Mouse (Mus musculus) heart, adult 8-10 months (tissue): Measurements from ENCODE around the gene Ostm1. TPM values are rescaled to one million over a fixed set of nuclear protein-coding genes. Genes with fewer than 3 reads are reported as not detected.

Source experiments
- DNase-seq: peaks from one replicate; pipeline ENCODE4 v3.0.0; 2022; ENCODE audit warnings: low spot score
- total RNA-seq, 4 experiments: library from RNA; stranded (reverse); gene quantifications; 2 replicates each; pipeline ENCODE4 v1.2.4; 2022

Gene Ostm1
- total RNA-seq, 4 experiments from 2014 or later: 20.3 to 23.7 (median 21.8) TPM

DNA sequence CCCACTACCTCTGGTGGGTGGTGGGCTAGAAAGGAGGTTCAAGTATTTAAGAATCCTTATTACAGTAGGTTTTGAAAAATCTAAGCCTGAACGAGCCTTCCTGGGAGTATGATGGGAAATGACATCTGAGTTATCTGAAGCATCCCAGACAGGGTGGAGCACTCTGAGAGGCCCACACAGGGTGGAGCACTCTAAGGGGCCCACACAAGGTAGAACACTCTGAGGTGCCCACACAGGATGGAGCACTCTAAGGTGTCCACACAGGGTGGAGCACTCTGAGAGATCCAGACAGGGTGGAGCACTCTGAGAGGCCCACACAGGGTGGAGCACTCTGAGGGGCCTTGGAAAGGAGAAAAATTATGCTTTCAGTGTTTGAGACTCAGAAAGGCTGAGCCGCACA lies 42.3 kb downstream of the Ostm1 start:
- no peak for DNase-seq

DNA sequence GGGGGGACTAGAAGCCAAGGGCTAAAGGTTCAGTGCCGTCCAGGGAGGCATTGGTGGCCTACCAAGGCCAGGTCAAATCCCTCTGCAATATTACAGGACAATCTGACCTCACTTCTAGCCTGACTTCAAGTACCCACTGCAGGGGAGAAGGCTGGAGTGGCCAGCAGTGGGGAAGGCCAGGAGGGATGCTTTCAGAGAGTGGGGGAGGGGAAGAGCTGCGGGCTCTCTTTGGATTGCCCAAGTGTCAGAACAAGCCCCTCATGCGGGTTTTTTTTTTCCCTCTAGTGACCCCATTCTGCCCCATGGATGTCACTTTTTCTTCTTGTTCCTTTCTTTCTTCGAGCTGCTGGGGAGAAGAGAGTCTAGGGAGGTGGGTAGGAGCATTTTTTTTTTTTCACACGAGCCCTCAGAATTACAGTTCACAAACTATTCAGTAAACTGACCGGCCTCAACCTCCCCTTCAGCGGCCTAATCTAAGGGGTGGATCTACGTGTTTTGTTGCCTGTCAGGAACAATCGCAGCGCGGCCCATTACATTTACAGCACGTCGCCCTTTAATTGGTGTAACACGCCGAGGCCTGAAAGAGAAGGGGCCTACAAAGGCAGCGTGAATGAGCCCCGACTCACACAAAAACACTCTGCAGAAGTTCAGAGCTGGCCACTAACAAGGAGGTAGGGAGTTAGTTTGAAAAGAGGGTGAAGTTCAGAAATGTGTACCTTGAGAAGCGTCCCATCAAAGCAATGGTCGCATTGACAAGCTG lies 47.2 kb downstream of the Ostm1 start:
- DNase-seq: no peak

DNA sequence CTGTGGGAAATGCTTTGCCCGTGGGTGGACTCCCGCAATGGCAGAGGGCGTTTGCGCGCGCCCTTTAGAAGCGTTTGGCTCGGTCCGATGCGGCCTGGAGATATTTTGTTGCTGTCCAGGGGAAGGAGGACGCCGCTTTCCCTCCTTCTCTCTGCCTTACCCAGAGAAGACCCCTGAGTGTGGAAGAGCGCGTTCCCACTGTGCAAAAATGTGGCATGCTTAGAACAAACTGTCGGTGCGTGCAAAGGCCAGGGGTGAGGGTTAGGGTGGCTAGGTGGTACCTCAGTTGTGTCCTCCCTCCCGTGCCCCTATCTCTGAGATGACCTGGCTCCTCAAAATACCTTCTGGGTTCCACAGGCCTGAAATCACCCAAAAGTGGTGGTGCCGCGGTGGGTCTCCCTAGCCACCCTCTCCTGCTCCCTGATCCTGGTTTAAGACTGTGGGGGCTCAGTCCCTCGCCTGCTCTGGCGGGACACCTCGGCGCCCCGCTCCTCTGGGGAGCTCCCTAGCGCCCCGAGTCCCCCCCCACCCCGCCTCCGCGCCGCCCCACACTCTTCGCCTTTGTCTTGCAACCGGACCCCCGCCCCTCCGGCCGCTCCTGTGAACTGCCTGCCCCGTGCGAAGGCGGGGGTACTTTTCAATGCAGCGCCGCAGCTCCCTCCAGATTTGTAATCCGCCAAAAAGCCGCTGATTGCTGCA lies 48.3 kb downstream of the Ostm1 start:
- no peak for DNase-seq

DNA sequence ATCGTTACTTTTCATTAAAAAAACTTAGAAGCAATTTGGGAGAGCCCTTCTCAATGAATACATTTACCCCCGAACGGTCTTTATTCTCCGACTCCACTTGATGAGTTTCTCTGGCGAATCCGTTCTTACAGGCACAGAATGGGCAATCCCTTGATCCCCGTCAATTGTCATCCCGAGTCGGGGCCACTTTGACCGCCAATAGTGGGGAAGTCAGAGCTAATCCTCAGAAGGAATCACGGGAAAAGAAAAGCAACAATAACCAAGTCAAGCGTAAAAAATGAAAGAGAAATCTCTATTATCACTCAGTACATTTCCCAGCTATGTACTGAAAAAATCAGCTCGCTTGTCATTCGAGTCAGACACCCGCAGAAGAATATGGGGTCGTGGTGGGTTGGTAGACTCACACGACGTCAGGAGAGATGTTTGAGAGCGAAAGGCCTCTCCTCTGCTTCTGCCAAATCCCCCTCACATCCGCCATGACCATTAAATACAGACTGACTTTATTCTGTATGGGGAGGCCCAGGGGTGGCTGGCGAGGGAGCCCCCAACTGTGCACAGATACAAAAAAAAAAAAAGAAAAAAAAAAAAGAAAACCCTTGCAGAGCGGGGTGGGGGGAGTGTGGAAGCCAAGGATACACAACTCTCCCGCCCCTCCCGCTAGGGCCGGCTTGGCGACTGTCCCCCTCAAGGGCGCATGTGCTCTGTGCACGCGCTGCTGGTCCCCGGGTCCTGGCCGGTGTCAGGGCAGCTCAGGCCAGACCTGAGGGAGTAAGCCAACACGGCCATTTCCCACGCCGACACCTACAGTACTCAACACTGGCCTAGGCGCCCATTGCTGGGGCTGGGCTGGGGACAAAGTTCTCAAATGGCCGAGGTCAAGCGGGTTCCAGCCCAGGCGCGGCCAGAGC lies 49.1 kb downstream of the Ostm1 start:
- DNase-seq: peak; percentile 22

DNA sequence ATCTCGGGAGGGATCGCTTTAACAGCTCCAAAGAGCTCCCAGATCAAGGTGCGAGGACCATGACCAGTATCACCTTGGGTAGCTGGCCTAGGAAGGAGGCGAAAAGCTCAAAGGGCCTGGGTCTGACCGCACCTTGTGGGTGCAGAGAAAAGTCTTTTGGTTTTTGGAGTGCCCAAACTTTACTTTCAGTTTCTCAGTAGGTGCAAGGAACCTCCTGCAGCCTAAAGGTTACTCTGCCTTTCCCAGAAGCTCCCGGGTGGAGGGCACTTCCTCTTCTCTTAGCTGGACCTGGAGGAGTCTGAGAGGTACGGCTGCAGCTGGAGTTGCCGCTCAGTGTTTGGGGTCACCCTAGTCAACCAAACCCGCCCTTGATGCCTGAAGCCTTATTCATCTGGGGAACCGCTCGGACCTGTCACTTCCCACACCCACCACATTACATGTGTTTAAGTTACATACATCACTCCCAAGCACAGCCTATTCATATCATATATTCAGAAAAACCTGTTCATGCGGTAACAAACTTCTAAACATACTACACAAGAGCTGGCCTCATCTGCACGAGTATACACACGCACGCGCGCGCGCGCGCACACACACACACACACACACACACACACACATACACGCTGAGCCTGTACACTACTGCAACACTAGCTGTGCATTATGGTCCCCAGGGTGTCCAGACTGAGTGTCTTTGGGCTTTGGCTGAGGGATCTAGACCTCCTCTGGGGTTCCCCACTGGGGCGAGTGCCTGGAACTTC lies 49.9 kb downstream of the Ostm1 start:
- DNase-seq: no peak

DNA sequence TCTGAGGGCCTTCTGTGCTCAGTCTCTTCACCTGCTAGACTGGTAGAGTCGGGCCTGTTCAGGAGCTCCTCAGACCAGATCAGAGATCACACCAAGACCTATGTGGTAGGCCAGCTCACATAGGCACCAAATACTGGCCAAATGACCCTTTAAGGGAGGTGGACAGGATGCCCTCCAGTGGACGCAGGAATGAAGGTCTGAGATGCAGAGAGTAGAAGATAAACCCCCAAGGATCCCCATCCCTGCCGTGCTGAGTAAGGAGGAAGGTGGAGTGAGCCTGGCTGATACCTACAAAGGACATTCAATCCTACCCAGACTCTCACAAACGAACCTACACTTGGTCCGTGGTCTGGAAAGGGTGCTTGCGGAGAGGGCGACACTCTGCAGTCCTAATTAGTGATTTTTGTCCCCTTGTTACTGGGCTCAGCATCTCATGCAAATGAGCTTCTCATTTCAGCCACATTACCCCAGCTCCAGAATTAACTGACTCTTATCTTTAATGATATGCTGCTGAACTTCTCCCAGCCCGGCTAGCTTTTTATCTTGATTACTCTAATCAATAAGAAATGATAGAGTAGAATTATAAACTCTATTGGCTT lies 50.6 kb downstream of the Ostm1 start:
- no peak for DNase-seq

DNA sequence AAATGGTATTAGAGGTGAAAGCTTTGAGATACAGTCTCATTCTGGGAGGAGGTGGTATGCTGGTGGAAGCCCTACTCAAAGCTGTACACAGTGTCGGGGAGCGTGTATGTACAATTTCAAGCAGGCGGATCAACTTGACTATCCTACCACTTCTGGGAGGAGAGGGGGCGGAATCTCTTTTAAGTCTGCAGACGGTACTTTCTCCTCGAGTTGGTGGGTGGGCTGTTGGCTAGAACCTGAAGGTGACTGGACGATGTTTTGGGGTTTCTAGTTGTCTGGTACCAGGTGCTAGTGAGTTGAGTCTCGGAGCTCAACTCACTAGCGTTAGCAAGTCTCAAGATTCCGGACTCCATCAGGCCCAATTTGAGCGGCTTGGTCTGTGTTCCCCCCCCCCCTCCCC lies 51.4 kb downstream of the Ostm1 start:
- no peak for DNase-seq

DNA sequence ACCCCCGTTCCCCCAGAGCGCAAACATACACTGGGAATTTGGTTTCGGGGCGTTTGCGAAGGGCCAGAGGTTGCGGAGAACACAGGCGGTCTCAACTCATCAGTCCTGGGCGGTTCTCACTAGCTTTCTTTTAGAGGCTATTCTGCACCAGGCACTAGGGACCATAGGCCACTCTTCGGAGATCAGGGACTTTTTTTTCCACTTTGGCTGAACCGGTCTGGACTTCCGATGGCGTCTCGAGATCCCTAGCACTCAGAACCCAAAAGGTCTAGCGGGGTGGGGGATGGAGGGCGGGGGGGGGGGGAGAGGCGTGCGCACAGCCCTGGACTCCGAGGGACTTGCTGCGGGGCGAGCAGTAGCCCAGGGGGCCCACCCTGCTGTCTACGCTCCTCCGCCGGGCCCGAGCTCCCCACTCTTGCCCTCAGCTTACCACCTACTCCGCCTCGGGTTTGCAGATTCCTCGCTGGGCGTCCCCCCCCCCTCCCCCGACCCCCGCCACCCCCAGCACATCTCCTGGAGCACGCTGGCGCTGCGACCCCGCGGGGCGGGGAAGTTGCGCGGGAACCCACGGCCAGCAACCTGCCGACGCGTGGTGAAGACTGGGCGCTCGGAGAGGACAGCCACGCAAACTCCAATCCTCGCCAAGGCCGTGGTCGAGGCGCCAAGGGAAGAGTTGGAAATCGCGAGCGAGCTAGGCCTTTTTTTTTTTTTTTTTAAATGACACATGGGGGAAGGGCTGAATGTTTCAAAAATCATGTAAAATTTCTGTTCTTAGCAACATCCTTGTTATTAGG lies 52.1 kb downstream of the Ostm1 start:
- DNase-seq: no peak

DNA sequence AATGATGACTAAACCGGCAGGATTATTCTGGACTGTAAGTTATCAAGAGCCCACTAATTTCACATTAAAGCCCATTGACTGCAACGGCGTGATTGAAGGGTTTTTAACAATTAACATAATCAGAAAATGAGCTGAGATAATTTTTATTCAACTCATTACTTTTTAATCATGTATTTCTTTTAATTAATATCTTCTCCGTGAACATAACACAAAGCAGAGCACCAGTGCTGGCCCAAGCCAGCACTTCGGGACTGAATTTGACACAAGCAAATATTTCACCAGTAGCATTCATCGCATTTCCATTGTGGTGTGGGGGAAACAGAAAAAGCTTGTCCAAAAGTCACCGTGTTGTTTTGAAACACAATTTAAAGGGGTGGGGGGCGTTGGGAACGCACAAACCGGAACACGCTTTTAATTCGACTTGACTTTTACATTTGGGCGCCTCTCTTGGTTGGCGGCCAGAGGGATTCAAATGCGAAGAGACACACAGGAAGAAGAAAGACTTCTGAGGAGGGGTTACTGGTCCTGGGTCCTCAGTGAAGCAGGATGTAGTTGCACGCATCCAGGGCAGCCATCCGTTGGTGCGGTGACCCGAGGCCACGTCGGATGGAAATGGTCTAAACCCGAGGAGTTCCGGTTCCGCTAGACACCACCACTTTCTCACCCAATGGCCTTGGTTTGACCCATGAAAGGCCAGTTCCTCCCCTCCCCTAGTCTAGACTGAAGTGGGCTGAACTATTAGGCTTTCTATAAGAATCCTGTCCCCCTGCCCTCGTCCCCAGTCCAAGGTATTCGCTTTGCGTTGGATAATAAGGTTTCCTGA lies 52.9 kb downstream of the Ostm1 start:
- DNase-seq: no peak

DNA sequence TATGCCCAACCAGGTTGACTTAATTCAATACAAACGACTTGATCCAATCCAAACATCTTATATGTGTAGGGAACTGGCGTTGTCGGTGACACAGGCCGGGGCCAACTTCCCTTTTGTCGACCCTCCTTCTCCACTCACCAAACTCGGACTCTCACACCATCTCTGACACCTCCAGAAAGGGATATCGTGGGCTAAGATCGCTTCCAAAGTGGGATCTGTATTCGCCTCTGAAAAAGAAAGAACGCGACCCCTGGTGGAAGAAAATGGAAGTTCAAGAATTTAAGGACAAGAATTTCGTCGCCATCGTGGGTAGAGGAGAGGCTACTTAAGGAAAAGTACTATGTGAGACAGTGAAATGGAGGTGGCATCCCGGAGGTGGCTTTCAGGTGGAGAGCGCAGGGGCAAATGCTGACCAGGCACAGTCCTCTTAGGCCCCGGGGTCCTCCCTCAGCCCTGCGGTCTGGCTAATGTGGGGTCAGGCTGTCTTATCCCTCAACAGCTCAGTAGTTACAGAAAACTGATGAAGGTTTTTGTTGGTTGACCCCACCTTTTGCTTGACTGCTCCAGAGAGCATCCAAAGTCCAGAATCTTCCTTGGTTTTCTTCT lies 53.7 kb downstream of the Ostm1 start:
- peak; percentile 66 for DNase-seq

DNA sequence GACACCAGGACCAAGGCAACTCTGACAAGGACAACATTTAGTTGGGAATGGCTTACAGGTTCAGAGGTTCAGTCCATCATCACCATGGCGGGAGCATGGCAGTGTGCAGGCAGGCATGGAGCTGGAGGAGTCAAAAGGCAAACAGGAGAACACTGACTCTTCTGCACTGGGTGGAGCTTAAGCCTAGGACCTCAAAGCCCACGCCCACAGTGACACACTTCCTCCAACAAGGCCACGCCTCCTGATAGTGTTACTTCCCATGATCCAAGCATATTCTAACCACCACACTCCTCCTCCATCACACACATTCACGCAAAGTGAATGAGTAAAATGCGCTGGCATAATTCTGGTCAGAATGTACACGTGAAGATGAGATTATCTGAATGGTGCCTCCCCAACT lies 56.2 kb downstream of the Ostm1 start:
- DNase-seq: no peak

DNA sequence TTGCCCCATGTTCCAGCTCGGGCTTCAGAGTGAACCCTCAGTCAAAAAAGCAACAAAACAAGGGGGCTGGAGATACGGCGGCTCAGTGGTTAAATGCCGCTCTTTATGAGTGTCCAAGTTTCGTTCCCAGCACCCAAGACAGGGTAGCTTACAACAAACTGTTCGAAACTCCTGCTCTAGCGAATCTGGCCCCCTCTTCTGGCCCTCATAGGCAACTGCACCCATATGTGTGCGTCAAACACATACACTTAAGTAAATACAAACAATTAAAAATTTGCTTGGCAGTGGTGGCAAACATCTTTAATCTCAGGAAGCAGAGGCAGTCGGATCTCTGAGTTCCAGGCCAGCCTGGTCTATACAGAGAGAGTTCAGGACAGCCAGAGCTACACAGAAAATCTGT lies 60.0 kb downstream of the Ostm1 start:
- no peak for DNase-seq

DNA sequence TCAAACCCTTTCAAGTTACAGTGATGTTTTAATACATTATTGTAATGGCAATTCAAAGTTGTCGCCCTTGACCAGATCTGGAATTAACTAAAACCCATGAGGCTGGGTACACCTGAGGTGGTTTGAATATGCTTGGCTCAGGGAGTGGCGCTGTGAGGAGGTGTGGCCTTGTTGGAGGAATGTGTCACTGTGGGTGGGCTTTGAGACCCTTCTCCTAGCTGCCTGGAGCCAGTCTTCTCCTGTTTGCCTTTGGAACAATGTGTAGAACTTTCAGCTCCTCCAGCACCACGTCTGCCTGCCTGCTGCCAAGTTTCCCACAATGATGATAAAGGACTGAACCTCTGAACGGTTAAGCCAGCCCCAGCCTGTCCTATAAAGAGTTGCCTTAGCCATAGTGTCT lies 62.7 kb downstream of the Ostm1 start:
- DNase-seq: no peak

DNA sequence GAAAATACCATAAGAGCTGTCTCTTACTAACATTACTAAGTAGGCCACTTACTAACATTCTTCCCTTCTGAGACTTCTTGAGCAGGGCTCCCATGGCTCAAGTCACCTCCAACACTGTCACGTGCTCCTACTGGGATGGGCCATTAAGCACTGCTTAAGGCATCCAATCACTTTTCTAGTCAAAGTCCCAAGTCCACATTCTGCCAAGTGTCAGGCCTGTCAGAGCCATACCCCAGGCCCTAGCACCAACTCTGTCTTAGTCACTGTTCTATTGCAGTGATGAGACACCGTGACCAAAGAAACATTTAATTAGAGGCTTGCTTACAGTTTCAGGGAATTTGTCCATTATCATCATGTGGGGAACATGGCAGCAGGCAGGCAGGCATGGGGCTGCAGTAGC lies 78.3 kb downstream of the Ostm1 start:
- DNase-seq: no peak

DNA sequence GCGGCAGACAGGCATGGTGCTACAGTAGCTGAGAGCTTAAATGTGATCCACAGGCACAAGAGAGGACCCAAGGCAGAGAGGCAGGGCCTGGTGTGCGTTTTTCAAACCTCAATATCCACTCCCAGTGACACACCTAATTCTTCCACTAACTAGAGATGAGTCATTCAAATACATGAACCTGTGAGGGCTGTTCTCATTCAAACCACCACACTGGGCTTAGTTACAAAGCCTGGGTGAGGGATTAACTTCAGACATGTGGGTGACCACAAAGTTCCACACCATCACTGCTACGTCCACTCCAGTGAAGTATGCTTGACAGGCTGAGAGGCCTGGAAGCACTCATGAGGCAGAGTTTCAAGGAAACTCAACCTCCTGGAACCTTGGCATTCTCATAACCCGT lies 86.3 kb downstream of the Ostm1 start:
- no peak for DNase-seq

DNA sequence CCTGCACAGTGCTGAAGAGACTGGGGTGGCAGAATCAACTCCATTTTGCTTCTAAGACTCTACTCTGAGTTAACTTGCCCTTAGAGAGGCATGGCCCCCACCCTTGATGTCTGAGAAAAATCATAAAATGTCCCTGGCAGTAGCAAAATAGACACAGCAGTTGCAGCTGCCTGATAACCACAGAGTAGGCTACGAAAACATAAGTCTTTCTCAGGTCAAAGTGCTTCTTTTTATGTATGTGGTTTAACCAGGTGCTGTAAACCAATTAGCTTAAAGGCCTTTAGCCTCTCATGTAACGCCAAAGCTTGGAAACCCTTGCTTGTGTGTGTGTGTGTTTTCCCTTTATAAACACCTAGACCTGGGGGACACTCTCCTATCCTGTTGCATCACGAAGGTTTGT lies 89.2 kb downstream of the Ostm1 start:
- DNase-seq: no peak

DNA sequence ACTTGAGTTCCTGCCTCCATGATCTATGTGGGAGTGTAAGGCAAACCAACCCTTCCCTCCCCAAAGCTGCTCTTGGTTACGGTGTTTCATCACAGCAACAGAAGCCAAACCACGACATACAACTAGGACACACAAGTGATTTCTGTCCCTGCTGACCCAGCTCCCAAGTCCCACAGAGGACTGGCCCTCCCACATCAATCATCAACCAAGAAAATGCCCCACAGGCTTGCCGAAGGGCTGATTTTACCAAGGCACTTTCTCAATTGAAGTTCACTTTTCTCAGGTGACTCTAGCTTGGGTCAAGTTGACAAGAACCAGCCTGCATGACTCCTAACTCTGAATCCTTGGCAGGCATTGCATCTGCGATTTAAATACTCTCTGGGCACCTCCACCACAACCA lies 91.9 kb downstream of the Ostm1 start:
- DNase-seq: no peak

DNA sequence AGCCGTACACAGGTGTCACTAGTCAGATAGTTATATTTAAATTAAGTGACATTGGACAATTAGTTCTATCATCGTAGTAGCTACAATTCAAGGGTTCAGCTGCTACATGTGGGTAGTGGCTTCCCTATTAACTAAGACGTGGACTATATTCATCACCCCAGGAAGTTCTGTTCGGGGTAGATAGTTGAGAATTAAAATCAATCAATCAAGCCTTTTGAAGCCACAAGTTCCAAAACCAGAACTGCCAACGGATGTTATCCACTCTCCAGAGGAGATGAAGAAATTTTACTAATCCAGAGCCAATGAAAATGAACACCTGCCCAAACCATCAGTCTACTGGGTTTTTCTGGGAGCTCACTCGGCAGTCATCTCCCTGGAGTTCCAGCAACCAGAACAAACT lies 94.7 kb downstream of the Ostm1 start:
- no peak for DNase-seq

DNA sequence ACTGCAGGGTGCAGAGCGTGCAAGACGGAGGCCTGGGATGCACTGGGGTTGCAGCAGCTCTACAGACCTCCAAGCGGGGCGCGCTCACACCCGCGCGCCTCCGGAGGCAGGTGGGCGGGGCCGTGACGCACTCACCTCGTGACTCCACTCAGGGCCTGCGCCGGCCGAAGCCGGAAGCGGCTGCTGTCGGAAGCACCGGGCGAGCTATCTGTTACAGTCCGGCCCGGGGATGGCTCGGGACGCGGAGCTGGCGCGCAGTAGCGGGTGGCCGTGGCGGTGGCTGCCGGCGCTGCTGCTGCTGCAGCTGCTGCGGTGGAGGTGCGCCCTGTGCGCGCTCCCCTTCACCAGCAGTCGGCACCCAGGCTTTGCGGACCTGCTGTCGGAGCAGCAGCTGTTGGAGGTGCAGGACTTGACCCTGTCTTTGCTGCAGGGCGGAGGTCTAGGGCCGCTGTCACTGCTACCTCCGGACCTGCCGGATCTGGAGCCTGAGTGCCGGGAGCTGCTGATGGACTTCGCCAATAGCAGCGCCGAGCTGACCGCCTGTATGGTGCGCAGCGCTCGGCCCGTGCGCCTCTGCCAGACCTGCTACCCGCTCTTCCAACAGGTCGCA lies 95.2 kb downstream of the Ostm1 start:
- peak; percentile 89 for DNase-seq
